Mouse (Mus musculus) olfactory bulb, adult 2 months (tissue): ENCODE data around the gene Dmrta1.

ENCODE experiments used
- CTCF ChIP-seq: fragments of 200-500 bp; IDR thresholded peaks from 2 replicates; pipeline ENCODE4 v1.5.1; 2012; ENCODE audit warnings: low read depth, mild to moderate bottlenecking, low read length, moderate library complexity; ENCODE audit not compliant: insufficient read depth
- POLR2A ChIP-seq: fragments of 200-500 bp; IDR thresholded peaks from 2 replicates; pipeline ENCODE4 v1.6.1; 2012; ENCODE audit warnings: mild to moderate bottlenecking, low read depth, low read length, moderate library complexity; ENCODE audit not compliant: insufficient read depth

DNA sequence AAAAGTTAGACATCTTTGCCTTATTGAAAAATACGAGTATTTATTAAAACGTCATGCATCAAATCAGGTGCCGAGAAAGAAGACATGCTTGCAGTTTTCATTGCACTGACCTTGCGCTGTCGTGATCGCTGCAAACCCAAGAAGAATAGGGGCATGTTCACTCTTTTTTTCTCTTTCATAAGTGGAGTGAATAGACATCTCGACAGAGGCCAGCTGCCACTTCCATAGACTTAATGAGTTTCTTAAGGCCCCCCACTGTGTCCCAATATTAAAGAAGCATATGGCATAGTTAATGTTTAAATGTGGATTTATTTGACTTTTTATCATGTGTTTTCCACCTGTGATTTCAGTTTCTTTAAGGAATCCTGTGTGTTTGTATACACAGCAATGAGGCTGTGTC, 1.3 kb upstream of the Dmrta1 start:
- no peak for TF ChIP-seq CTCF
- no peak for TF ChIP-seq POLR2A
